Mouse (Mus musculus): Measurements from ENCODE around the gene Map2.

GRCm38 (mm10) chr1:66288987-66289386, 113.9 kb downstream of the Map2 start:
- TF ChIP-seq JUND (IDR thresholded peaks at IDR 0.05; ENCODE audit: low read depth, low read length) = no peak
- no peak for TF ChIP-seq CTCF (IDR thresholded peaks at IDR 0.05 in 2 of 3, conservative IDR thresholded peaks at IDR 0.05 in 1 of 3; ENCODE audit: control insufficient read depth in 1 of 3, insufficient read depth in 1 of 3, low read depth in 2 of 3, low read length in 3 of 3, poor library complexity in 1 of 3, severe bottlenecking in 1 of 3)
- TF ChIP-seq POLR2A (IDR thresholded peaks at IDR 0.05; ENCODE audit: control insufficient read depth in 1 of 2, insufficient read depth in 1 of 2, low read depth in 1 of 2, low read length in 2 of 2, poor library complexity in 1 of 2) = no peak
- TF ChIP-seq ZKSCAN1 (IDR thresholded peaks at IDR 0.05; ENCODE audit: low read depth, low read length) = no peak
- TF ChIP-seq GATA1 (IDR thresholded peaks at IDR 0.05; ENCODE audit: low read depth, low read length) = no peak
- no peak for TF ChIP-seq ZC3H11A (IDR thresholded peaks at IDR 0.05; ENCODE audit: low read depth, low read length)
